Mouse (Mus musculus) left cerebral cortex, postnatal 10 days (tissue): ENCODE data around the gene Mbnl1. TPM values are rescaled to one million over a fixed set of nuclear protein-coding genes. Genes with fewer than 3 reads are reported as not detected.
"Not testable (repeated sequence)": the region's sequence is repeated elsewhere in the genome, so short reads cannot be mapped to it uniquely, and the experiment has no call there.

Experiments used
- DNase-seq, 2 experiments: peaks; one replicate each; pipeline ENCODE4 v3.0.0; 2021 to 2022; ENCODE audit warnings: low spot score in 2 of 2, mixed read lengths in 1 of 2; ENCODE audit errors: extremely low spot score in 1 of 2
- intact Hi-C: fragments of 180-260 bp; cut with DNase I; formaldehyde crosslinking; loops from one replicate; pipeline ENCODE4 v1.15.1; 2025
- total RNA-seq, 2 experiments: library from RNA; stranded (reverse); gene quantifications; 2 replicates each; pipeline ENCODE4 v1.2.3; 2021

Mbnl1 gene
- 10 to 100 TPM; 86.1 to 96.2 TPM for total RNA-seq

DNA sequence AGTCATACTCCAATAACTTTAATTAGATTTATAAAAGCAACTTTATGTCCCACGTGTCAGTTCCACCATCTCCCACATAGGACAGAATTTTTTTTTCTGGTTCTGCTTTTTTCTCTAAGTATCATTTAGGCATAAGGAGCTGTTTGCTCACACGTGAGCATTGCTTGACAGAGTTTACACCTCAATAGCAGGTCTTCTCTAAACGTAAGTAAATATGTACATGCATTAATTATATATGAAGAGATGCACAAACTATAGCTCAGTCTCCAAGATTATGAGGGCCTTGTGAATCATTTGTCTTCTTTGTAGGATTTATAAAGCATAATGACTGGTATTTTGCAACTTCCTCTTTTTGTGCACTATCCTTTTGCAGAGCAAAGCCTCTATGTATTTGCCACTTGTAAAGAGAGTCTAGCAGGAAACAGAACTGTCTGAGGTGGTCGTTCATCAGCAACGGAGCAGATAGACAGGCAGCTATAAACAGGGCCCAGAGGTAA, at the start of gene Mbnl1:
Gene Mbnl1 (plus strand): TSS at position 150 of the 497 bp plus-strand sequence.
- DNase-seq, result no peak
- intact Hi-C loops, result no loop called here

- intact Hi-C loops, result no loop called here
- no peak for DNase-seq
Observed at GRCm38 (mm10) chr3:60424148-60424547, 48.5 kb upstream of the Mbnl1 start.

DNA sequence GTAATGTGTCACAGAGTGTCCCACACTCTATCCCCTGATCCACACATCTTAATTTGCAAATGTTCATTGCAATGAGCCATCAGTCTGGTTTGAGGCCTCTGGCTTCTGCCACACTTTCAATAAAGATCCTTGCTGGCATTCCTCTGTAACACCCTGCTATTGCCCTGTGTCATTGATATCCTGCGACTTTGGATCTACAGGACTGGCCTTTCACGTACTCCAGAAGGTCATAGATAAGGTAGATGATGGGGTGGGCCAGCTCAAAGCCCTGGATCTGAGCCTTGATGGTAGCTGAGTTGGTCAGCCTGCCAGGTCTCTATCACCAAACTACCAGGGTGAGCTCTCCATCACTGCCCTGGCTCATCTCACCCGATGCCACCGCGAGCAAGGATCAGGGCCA, 43.6 kb upstream of the Mbnl1 start:
- intact Hi-C loops, result no loop called here
- no peak for DNase-seq

DNA sequence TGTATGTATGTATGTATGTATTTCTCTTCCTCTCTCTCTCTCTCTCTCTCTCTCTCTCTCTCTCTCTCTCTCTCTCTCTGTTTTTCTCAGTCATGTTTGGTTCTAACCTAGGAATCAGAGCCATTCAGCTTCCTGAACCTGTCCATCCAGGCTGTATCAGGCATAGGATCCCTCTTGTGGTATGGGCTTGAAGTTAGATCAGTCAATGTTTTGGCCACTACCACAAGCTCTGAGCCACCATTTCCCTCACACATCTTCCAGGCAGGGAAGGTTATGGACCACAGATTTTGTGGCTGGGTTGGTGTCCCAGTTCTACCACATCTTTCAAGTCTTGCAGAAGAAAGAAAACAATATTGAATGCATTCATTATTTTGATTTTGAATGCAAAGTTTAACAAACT, 35.4 kb upstream of the Mbnl1 start:
- intact Hi-C loops, result no loop called here
- DNase-seq, result no peak

DNA sequence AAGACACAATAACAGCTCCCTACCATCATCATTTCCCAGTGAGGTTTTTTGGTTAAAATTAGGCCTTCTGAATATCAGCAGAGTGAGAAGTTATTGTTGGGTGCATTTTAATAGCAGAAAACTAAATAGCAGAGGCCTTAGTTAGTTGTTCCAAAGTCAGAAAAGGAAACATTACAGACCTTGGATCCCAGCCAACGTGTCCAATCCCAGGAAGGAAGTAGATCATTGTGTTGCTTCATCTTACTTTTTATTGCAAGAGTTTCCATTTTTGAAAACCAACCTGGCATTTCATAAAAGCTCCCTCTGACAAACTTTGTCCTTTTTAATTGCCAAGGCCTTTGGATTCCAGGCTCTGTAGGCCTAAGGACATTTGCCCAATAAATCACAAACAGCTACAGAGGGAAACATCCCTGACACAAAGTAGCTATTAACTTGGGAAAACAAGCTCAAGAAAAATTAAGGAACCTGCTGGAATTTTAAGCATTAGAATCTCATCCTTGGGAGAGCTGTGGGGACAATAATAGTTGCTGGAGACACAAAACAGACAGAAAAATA, 34.9 kb upstream of the Mbnl1 start:
- intact Hi-C loops, result no loop called here

GRCm38 (mm10) chr3:60438715-60439114, 33.9 kb upstream of the Mbnl1 start:
- DNase-seq, result no peak
- intact Hi-C loops, result no loop called here

More for the DNA sequence above, 34.9 kb upstream of the Mbnl1 start:
- peak in 1 of 2 experiments; percentile 28 for DNase-seq

- no peak for DNase-seq
- intact Hi-C loops, result no loop called here
Observed at GRCm38 (mm10) chr3:60461828-60462521, 10.7 kb upstream of the Mbnl1 start.

DNA sequence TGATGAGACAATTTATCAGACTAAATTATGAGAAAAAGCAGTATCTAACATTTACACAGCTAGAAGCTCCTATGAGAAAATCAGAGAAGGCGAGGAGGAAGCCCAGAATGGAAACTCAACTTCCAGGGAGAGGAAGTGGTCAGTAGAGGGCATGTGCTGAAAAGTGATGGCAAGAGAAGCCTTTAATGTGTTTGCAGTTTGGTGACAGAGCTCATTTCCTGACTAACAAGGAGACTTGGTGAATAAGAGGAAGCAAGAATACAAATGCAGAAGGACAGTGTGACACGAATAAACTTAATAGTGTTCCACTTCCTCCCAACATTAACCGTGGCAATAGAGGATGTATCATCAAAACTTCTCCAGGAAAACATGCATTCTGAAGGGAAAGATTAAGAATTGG, 4.0 kb upstream of the Mbnl1 start:
- intact Hi-C loops, DNase-seq: not testable (repeated sequence)

DNA sequence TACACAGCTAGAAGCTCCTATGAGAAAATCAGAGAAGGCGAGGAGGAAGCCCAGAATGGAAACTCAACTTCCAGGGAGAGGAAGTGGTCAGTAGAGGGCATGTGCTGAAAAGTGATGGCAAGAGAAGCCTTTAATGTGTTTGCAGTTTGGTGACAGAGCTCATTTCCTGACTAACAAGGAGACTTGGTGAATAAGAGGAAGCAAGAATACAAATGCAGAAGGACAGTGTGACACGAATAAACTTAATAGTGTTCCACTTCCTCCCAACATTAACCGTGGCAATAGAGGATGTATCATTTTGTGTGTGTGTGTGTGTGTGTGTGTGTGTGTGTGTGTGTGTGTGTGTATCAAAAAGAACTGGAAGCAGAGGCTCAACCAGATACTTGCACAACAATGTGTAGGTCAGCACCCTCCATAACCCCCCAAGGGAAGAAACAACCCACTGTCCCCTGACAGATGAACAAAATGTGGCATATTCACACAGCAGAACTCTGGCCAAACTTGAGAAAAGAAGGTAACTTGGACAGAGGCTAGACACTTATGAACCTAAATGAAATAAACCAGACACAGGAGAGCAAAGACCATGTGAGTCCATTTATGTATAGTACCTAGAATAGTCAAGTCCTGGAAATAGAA, 3.3 kb upstream of the Mbnl1 start:
- DNase-seq, intact Hi-C loops: not testable (repeated sequence)

DNA sequence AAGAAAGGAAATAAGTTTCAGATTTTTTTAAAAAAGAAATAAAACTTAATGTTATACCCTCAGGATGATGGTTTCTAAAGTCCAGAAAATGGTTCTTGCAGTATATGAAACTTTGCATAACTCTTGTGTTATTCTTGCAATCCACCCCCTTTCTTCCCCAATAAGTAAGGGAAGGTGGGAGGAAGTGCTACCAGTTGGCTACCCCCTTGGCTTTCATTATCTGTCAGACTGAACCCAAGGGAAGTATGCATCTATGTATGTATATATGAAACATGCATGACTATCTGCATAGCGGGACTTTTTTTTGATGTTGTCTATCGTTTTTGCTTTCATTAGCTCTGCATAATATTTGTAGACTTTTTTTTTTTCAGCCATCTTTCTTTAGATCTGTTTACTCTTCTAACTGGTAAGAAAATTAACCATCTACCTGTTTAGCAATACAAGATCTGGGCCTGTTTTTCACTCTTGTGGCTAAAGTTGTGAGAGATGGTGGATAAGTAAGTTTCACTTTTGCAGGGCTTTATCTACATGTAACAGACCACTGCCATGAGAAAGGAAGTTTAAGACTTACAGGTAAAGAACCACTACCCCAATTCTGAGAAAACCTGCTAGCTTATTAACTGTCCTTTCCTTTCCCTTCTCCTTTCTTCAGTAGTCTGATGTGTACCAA, 484 bp upstream of the Mbnl1 start:
- intact Hi-C loops, result no loop called here
- DNase-seq, result no peak

DNA sequence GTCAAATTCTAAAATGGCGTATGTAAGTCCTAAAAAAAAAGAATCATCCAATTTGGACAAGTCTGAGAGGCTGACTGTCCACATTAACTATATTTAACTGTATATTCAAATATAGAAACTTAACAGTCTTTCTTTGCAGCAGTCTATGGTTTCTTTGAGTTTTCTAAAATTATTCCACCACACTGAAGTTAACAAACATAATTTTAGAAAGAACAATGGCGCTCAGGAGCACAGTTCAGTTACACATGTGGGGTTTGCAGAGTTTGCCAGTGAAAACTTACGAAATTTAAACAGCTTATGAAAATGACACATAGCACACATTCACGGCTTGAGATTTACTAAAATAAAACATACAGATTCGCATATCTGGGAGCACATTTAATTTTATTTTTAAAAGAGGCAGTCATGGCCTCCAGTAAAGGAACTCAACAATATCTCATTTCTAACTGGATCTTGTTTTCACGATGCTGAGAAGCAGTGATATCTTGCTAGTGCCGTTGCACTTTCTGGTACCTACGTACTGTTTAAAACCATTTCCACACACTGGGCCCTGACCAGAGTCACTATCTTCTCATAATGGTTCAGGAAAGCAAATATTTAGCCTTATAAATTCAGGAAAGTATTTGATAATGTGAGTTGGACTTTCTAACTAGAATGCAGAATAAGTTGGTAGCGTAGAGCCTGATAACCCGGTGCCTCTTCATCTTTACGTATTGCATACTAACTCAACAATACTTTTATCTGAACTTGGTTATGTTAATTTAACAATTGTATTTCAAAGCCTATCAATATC, 1.4 kb downstream of the Mbnl1 start:
- intact Hi-C loops, result no loop called here
- no peak for DNase-seq

- no peak for DNase-seq
- intact Hi-C loops, result no loop called here
Observed at GRCm38 (mm10) chr3:60474654-60474972, 2.0 kb downstream of the Mbnl1 start.

DNA sequence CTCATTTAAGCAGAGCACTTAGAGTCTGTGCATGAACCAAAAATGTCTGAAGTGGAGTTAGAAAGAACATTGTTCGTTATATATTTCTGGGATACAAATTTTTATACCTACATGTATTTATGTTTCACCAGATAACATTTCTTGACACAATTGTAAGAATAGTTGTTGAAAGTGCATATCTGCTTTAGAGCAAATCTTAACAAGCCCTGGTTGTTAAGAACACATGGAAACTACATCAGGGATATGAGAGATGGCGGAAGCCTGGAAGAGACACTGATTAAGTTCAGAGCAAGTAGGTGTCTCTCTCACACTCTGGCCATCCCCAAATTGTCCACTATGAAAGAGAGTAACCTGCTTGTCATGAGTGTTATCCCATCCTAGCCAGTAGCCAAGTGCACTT, 2.4 kb downstream of the Mbnl1 start:
- intact Hi-C loops, result no loop called here
- DNase-seq, result no peak

- no peak for DNase-seq
- intact Hi-C loops, result no loop called here
Observed at GRCm38 (mm10) chr3:60476751-60477255, 4.2 kb downstream of the Mbnl1 start.

DNA sequence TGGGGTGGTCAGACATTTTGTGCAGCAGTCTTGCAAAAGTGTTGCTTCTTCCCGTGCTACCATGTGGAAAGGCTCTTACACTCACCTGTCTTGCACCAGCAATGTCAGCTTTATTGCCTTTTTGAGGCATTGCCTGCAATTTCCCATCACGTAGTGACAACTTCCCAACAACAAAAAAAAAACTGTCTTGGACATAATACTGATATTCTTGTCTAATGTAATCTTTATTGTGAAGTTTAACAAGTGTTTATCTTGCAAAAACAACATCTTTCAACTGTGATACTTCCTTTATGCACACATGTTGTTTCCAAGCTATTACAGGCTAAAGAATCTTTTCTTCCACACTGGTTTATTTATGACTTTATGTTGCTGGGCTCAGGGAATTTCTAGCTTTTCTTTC, 5.8 kb downstream of the Mbnl1 start:
- intact Hi-C loops, result no loop called here
- no peak for DNase-seq

GRCm38 (mm10) chr3:60480716-60481115, 8.1 kb downstream of the Mbnl1 start:
- intact Hi-C loops, result loop anchor here (10.0 kb wide), 1 partner anchor 234 kb away; no protein-coding TSS in a partner anchor
- no peak for DNase-seq

DNA sequence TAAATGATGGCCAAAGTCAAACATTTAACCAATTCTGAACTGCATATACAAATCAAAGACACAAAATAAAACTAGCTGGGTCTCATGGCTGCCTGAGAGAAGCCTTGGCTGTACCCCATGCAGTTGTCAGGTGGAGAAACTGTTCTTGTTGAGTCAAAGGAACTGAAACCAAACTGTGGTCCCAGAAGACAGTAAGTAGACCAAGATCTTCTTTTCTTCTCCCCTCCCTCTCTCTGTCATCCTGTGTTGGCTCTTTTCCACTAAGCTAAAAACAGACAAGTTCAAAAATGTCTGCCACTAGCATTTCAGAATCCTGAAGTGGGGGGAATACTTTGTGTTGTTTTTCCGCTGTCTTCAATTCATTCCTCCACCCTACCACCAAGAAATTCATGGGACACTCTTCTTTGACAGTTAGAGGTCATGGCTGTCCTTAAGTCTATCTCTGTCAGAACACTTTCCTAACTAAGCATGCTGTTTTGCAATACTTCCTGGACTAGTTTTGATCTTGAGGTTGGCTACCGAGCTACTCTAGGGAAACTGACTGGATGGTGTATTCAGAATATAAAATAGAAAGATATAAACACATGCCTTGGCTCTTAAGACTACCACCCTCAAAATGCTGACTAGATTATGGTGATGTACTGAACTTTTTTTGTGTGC, 9.2 kb downstream of the Mbnl1 start:
- DNase-seq, result no peak
- intact Hi-C loops, result loop anchor here (10.0 kb wide), 1 partner anchor 233 kb away; no protein-coding TSS in a partner anchor

DNA sequence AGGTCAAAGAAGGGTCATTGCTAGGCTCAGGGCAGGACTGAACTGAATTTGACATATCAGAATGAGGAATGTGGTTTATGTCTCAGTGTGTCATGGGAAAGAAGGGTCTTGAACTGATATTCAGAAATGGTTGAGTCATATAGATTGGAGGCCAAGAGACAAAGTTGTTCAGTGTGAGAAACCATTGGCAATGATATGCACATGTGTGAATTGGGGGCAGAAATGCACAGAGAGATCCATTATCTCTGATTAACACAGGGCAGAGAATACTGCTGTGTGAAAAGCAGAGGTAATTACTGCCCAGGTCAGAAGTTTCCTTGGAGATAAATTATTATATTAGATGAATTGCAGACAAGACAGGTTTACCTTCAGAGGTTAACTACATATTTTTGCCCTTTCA, 10.7 kb downstream of the Mbnl1 start:
- no peak for DNase-seq
- intact Hi-C loops, result loop anchor here (10.0 kb wide), 1 partner anchor 231 kb away; no protein-coding TSS in a partner anchor
